Mouse (Mus musculus) right cerebral cortex, postnatal 36 days (tissue): ENCODE measurements at regions not wholly inside any gene's neighbourhood (a gene's known extent, or its start where the extent isn't known, plus 50 kb on each side); places are given as distances from the start of the nearest gene placed in this dataset.

ENCODE experiments used
- DNase-seq, 2 experiments: peaks; one replicate each; pipeline ENCODE4 v3.0.0; 2022; ENCODE audit warnings: low spot score in 2 of 2, mixed read lengths in 1 of 2

DNA sequence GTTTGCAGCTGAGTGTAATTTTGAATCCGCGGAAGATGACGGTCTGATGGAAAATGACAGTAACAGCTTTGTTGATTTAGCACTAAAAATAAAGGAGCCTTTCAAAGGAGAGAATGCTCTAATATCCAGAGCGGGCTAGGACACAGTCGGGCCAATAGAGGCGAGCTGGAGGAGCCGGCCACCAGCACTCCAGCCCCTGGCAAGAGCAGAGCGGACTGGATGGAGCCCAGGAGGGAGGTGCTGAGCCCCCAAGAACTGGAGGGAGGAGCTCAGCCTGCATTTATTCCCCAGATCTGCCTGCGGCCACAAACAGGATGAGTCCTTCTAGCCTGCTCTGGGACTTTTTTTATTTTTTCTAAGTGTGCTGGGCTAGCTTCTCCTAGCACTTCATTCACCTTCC, 426.9 kb downstream of the Insc start:
- peak in 1 of 2 experiments; percentile 18 for DNase-seq

DNA sequence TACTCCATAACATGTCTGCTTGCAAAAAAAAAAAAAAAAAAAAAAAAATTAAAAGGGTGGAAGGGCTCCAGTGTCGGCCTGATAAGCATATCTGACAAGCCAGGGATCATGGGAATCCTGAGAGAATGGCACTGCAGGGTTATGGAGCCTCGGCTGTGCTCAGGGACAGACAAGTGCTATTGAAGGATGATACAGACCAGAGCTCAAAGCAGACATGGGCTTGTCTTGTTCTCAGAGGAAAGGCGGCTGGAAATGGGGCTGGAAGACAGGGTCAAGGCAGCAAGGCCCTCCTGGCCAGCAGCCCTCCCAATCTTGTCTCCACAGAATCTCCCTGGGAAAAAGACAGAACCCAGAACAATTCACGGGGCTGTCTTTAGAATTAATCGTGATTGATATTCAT, 449.0 kb downstream of the Insc start:
- no peak for DNase-seq

DNA sequence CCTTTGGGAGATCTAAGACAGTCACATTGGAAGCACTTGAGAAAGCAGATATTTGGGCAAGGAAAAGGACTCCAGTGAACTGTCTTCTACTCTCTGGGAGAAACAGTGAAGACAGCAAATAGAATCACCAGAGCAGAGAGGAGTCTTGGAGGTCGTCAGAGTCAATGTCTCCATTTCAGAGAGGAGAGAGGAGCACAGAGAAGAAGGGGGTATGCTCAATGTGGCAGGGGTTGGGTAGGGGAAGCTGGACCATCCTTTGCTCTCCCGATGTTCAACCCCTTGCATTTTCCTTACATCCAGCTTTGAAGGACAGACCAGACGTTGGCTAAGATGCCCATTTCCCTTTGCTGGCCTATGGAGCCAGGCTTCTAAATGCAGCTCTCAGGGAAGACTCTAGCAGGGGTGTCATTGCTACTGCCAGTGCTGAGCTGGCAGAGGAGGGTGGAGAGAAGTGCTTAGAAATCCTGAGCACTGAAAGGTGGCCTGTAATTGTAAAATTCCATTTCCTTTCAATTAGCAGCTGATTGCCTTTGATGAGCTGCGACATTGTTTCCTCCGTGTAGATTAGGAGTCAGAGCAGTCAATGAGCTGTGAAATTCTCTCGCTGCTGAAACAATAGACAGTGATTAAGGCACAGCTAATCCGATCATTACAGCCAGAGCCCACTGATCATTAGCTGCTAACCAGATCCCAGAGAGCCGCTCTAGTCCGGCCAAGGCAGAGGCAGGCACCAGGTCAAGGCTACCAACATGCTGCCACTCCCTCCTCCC, 449.7 kb downstream of the Insc start:
- DNase-seq: no peak

DNA sequence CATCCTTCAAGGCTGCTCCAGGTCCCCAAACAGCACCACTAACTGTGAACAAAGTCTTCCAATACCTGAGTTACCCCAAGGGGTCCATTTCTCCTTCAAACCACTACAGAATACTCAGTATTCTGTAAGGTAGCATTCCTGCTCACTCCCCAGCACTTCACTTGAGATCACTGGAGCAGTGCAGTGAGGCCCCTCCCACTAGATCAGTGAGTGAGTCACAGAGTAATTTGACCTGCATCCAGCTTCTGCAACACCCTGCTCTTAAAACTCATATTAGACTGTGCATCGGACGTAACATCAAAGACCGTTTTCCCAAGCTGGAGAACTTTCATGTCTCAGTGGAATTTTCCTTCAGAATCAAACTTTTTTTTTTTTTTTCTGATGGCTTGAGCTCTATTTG, 461.4 kb downstream of the Insc start:
- no peak for DNase-seq

DNA sequence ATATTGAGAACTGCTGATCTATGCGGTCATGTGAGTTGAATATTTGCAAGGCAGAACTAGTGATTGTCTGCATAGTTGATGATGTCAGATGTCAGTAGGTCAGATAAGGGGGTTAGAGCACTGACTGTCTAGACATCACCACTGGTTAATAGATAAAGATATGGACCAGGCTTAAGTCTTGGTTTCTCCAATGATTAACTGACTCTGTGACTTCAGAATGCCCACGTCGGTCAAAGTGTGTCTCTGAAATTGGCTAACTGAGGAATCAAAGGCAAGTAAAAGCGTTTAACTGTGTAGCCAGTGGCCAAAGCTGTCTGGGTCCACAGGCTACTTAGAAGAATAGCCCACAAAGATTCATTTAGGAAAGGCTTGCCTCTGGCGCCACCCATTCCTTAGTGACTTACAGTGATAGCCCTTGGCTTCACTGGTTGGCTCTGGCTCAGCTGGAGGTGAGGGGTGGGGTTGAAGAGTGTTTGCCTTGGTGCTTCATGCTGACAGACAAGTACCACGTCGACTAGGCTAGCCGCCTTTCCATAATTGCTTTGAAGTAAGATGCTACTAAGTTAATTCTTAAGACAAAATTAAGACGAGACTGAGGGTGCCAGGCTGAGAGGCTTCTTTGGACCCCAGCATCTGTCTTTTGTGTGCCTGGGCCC, 463.1 kb downstream of the Insc start:
- DNase-seq: no peak

DNA sequence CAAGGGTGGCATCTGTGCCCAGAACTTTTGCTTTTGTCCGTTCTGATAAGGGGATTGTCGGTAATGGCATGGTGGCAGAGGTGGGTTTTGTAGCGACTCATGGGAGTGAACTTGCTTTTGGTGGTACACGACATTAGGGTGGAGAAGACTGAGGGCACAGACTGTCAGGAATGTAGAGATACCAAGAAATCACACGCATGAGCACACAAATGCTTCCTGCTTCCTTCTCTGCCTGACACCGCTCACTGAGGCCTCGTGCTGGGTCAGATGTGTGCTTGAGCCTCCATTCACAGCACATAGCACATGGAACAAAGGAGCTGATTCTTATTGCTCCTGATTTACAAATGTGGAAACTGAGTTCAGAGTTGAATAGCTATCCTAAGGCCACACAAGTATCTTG, 465.3 kb downstream of the Insc start:
- DNase-seq: no peak

DNA sequence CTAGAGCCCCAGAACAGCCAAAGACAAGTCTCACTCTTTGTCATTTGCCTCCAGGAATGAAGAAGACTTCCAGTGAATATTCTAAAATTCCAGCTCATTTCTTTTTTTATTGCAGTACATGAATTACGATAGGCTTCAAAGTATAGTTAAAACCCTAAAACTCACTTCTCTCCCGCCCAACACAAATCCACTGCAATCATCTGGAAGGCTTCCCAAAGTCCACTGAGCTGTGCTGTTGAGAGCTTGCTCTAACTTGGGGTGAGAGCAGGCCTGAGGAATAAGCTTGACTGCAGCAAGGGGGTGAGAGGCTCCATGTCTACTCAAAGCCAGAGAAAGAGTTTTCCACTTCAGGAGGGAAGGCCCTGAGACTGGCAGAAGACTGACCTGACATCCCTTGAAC, 466.5 kb downstream of the Insc start:
- no peak for DNase-seq

DNA sequence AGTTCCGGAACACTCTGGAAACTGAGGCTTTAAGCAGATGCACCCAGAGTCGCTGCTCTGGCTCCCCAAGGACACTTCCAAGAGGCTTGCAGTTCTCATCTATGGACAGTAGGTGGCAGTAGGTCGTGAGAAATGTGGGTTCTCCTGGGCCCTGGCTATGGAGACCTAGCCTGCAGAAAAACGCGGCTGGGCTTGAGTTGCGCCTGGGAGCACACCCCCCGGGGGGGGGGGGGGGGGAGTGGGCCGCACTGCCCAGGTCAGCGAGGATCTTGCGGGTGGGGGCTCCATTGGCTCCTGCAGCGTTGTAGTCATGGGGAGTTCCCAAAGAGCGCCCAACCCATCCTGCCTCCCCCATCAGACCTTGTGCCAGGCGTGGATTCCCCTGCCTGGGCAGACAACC, 473.3 kb downstream of the Insc start:
- peak; percentile 61 to 66 for DNase-seq

DNA sequence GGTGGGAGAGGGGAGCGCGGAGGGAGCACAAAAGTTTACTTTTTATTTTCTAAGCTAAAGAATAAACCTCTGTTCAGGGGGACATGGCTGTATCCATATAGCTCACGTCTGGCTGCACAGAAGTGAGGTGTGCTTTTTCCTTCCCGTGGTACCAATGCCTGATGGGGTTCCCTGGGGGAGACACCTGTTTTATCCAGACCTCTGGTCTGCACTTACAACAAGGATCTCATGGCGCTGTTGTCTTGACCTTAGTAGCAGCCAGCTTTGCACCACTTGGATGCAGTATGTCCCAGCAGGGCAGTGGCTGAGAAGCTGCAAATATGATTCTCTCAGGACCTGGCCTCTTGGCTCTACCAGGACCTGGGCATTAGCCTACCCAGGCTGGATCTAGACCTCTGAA, 473.8 kb downstream of the Insc start:
- no peak for DNase-seq

DNA sequence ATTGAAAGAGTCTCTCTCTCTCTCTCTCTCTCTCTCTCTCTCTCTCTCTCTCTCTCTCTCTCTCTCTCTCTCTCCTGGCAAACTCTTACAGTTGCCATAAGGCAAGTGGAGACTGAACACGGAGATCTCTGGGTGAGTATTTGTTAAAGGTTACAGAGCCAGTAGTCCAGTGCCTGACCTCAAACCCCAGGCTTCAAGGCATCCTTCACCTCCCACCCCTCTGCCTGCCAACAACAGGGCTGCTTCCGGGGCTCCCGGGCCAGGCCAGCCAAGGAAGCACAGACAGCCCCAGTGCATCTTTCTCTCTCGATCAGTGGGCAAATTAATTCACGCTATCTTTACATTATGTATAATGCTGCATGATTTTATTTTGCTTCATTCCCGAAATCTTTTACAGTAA, 474.2 kb downstream of the Insc start:
- DNase-seq: no peak

DNA sequence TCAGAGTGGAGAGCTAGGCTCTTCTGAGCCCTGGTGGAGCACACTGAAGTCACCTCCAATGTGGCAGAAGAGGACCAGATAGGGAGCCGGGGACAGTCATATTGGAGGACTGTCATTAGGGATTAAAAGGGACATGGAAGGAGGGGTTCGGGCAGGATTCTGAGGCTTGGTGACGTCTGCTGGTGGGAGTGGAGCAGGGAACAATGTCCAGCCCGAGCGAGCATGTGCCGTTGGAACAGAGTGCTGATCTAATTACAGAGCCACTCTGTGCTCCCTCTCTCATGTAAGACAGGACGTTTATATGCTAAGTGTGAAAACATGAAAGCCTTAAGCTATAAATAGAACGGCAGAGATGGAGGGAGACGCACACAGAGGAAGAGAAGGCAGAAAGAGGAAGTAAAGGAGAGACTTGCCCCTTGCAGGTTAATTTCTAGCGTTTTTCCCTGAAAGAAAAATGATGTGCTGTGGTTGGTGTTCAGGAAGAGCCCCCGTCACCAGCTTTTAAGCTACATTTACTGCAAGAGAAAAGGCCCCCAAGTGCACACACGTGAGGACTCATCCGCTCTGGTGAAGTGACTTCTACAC, 475.2 kb downstream of the Insc start:
- DNase-seq: no peak

DNA sequence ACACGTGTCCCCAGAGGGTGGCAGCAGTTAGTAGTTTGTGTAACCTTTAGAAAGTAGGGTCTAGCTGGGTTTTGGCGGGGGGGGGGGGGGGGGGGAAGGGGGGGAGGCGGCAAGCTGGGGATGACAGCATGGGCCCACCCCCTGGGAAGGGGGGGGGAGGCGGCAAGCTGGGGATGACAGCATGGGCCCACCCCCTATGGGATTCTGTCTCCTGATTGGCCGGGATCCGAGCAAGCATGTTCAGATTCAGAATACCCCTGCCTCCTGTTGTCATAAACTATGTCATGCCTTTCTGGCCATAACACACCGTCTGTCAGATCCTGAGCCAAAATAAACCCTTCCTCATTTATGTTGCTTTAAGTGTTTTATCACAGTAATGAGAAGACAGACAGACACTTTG, 479.1 kb downstream of the Insc start:
- no peak for DNase-seq

DNA sequence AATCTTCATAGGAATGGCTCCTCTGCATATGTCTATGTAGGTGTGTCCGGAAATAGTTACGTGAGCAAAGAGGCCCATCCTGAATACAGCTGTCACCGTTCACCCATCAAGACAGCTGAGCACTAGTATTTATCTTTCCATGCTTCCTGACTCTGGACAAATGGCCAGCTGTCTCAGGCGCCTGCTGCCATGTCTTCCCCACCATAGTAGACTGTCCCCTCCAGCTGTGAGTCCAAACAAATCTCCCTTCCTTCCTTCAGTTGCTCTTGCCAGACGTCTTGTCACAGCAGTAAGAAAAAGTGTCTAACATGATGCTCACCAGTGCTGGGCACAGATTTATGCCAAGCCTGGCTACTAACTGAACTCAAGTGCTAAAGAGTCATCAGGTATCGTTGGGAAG, 487.0 kb downstream of the Insc start:
- DNase-seq: no peak

DNA sequence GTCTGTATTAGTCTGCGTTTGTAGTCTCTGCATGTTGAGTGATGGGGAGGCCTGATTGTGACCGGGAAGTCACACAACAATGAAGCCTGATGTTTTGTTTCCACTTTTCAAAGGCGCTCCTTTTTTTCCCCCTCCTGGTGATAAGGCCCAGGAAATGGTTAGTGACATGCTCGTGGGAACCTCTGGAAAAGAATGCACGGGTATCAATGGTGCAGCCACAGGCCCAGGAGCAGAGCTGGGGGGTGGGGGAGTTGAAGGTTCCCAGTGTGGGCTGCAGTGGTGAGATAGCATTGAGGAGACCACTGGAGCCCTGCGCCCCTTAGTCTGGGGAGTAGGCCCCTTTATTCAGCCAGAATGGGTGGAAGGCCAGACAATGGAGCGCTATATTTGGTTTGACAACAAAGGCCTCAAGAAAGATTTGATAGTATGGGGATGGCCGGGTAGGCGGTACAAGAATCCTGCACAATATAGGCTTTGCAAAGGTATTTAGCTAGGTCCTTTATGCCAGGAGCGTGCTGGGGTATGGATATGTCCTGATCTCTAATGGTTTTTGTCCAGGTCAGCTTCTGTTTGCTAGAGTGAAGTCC, 490.4 kb downstream of the Insc start:
- no peak for DNase-seq

DNA sequence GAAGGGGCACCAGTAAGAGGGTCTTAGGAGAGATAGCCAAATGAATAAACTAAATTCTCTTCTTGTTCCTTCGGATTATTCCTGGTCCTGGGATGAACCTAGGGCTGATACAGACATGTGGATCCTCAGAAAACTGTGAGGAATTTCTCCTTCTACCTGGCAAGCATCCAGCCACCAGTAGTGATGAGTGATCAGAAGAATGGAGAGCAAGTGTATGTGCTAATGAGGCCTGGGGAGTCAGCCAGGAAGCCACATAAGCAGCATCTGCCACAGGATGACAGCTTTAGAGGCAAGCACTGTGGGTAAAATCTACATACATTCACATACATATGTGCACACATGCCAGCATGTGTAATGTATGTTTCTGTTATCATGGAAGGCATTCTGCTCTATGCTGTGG, 493.6 kb downstream of the Insc start:
- no peak for DNase-seq

DNA sequence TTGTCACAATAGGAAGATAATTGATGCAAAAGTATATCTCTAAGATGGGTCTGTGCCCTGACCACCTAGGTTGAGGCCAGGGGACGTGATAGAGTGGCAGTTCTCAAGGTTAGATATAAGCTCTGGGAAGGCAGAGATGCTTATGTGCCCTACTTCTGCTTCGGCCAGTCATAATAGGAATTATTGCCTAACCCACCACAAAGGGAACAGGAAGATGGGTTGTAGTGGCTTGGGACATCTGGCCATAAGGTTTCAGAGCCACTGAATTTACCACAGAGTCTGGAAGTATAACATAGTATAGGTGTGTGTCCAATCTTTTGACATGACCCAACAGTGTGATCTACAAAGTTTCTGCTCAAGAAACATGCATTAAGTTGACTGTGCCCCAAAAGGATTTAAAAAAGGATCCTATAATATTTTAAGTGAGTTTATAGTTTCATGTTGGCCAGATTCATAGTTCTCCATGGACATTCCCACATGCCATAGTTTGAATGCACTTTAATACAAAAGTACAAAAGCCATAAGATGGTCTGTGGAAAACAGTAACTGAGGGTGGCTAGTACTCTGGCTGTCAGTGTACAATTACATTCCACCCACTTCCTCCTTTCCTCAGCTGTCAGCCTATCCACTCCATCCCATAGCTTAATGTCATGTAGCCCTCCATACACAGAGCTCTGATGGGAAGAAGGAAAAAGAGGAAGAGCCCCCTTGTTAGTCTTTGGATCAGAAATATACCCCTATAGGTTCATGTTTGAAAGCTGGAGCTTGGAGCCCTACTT, 508.3 kb downstream of the Insc start:
- DNase-seq: no peak

DNA sequence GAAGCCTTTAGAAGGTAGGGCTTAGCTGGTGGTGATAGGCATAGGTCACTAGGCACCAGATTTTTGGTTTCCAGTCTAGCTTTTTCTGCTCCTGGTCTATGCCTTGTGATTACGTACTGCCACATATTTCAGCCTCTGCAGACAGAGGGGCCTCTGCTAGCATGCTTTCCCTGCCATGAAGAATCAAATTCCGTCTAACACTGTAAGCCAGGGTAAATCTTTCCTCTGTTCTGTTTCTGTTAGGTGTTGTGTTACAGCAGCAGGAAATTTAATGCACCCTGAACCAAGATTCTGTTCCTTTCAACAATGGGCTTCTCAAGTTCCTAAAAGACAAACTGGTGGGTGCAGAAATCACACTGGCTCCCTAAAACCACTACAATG, 508.9 kb downstream of the Insc start:
- DNase-seq: no peak

DNA sequence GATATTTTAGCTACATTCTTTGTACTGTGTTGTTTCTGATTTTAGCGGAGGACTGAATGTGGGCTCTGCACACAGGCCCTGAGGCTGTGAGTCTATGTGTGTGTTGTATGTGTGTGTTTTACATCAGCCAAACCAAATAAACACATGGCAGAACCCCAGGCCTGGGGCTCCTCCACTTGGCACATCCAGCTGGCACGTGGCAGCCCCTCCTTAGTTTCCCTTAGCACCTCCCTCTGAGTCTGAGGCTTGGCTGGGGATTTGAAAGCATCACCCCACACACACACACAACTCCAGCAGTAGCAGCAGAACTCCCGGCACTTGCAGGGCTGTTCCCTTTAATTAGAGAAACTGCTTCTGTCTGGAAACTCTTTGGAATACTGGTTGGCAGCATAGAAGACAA, 515.1 kb downstream of the Insc start:
- no peak for DNase-seq

DNA sequence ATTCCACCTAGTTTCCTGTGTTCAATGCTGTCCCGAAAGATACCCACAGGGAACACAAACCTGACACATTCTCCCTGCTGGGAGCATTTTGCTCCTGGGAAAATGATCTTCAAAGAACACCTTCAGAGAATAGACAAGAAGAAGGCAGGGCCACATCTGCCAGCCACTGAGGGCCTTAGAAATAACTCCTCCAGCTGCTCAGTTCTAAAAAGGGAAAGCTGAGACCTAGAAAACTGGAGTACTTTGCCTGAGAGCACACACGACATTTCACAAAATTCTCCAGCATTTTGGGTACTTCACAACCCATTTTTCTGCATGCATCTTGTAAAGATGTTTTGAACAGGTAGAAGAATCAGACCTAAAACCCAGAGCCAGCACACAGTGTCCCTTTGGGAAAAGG, 519.6 kb downstream of the Insc start:
- peak in 1 of 2 experiments; percentile 35 for DNase-seq

DNA sequence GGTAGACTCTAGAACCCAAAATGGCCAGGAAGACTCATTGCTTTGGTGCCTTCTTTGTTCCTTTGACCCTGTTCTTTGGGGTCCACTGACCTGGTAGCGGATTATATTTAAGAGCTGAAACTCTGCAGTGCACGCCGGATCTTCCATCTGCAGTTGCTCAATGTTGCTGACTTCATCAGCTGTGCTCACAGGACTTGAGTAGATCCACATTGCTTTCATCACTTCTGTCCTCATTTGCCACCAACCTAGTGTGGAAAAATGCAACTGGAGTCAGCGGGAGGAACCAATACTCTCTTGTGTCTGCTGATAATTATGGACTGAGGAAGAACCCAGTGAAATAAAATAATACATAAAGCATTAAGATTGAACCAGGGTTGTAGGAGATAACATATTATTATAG, 522.6 kb downstream of the Insc start:
- DNase-seq: peak in 1 of 2 experiments; percentile 1

DNA sequence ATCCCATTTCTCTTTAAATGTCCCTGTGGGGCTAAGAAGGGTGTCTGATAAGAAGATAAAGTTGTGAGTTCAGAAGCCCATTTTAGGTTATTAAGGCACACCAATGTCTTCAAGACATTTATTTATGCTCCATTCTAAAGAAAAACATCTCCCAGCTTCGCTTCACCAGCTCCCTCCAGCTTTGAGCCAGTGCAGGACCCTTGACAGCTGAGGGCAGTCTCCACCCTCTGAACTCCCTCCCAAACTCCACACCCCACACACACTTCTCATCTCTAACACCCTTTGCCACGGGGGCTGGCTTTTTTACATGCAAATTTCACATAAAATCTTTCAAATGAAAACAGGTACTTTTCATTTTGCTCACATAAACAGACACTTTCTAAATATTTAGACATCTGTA, 527.3 kb downstream of the Insc start:
- DNase-seq: no peak

DNA sequence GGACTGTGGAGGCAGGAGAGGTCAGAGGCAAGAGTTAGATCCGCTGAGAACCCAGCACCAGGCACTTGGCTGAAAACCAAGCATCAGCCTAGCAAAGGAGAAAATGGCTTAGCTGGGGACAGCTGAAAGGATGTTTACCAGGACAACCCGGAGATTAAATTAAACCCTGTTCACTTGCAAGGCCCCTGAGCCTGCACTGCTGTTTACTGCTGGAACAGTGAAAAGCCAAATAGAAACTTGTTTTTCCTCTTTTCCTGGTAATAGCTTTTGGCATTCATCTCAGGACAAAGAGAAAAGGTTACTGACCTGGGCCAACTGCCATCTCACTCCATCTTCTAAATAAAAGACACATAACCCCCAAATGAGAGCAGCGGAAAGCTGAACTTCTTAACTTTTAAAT, 531.3 kb downstream of the Insc start:
- no peak for DNase-seq
